Mouse (Mus musculus) limb, embryonic 11.5 days (tissue): ENCODE measurements around the gene Rpl3. TPM values are rescaled to one million over a fixed set of nuclear protein-coding genes. Genes with fewer than 3 reads are reported as not detected.

Experiments
- ATAC-seq: fragments of 200-750 bp; cut with Nextera tagmentation; 2 replicates; pipeline ENCODE4 v1.8.0; 2017; ENCODE audit warnings: low read depth; ENCODE audit not compliant: insufficient number of reproducible peaks, low FRiP score, low TSS enrichment
- DNase-seq: peaks from one replicate; pipeline ENCODE4 v3.0.0-alpha.2; 2015; ENCODE audit warnings: low spot score
- H3K27ac ChIP-seq: fragments of 300-500 bp; sonication (generic); replicated peaks from 2 replicates; pipeline ENCODE4 v1.5.1; 2014; ENCODE audit warnings: low read depth, mild to moderate bottlenecking, low read length
- H3K27me3 ChIP-seq: fragments of 300-500 bp; sonication (generic); 2 replicates; pipeline ENCODE4 v1.6.1; 2014; ENCODE audit warnings: mild to moderate bottlenecking, low read length, mixed read lengths; ENCODE audit not compliant: control insufficient read depth, insufficient read depth
- H3K36me3 ChIP-seq: fragments of 300-500 bp; sonication (generic); 2 replicates; pipeline ENCODE4 v1.6.1; 2014; ENCODE audit warnings: mild to moderate bottlenecking, low read length, moderate library complexity, mixed read lengths; ENCODE audit not compliant: control insufficient read depth, insufficient read depth
- H3K4me1 ChIP-seq: fragments of 300-500 bp; sonication (generic); 2 replicates; pipeline ENCODE4 v1.6.1; 2014; ENCODE audit warnings: low read length, mixed read lengths; ENCODE audit not compliant: control insufficient read depth, insufficient read depth
- H3K4me2 ChIP-seq: fragments of 300-500 bp; sonication (generic); 2 replicates; pipeline ENCODE4 v1.6.1; 2014; ENCODE audit warnings: low read depth, mild to moderate bottlenecking, moderate library complexity; ENCODE audit not compliant: severe bottlenecking
- H3K4me3 ChIP-seq: fragments of 300-500 bp; sonication (generic); 2 replicates; pipeline ENCODE4 v1.5.1; 2014; ENCODE audit warnings: low read depth, low read length
- H3K9ac ChIP-seq: fragments of 300-500 bp; sonication (generic); 2 replicates; pipeline ENCODE4 v1.6.1; 2014; ENCODE audit warnings: mild to moderate bottlenecking, low read length
- H3K9me3 ChIP-seq: fragments of 300-500 bp; sonication (generic); 2 replicates; pipeline ENCODE4 v1.6.1; 2016; ENCODE audit warnings: low read length; ENCODE audit not compliant: control insufficient read depth
- WGBS: fragments of 180-500 bp; shearing (Covaris S2); extraction: QIAGEN DNeasy Blood & Tissue Kit; methylation state at CpG from one replicate; pipeline ENCODE4 v1.1.7; 2014; 5-methylcytosine and 5-hydroxymethylcytosine counted together
- polyA plus RNA-seq: library from polyadenylated mRNA; unstranded; fragments of >200 nt; fragmentation: Nextera tagmentation; extraction: Ambion mirVana; gene quantifications from 2 replicates; pipeline ENCODE4 v1.2.1, GENCODE M21; 2014

The Rpl3 gene
- polyA plus RNA-seq, 1 experiment from 2014 or later, result 1,338 TPM

GRCm38 (mm10) chr15:80081801-80082546 lies 9.7 kb downstream of the Rpl3 start:
- Histone ChIP-seq H3K9me3 (no peaks in the 10 kb centered on the region), H3K4me2 (peak overlapping the region; percentile 81), H3K36me3 (peaks cover 30% of the 10 kb centered on the region), H3K9ac (peak overlapping the region; percentile 97), H3K4me1 (peaks cover 16% of the 10 kb centered on the region), H3K27ac (peak overlapping the region; percentile 88), H3K4me3 (peak overlapping the region; percentile 87), H3K27me3 (no peaks in the 10 kb centered on the region)
- WGBS, result 6% methylated on average over 11 of the region's 11 CpGs
- no peak for DNase-seq
- no peak for ATAC-seq

- peaks cover 16% of the 10 kb centered on the region for H3K4me1 ChIP-seq
- H3K9me3 ChIP-seq, result no peaks in the 10 kb centered on the region
- H3K36me3 ChIP-seq, result peaks cover 30% of the 10 kb centered on the region
- ATAC-seq (no peak), DNase-seq (peak; percentile 53)
- H3K9ac ChIP-seq, result peak overlapping the region; percentile 97
- WGBS, result 55% methylated on average over 9 of the region's 9 CpGs
- H3K27ac ChIP-seq, result no peak overlapping the region; the same call in 1 of the 2 replicates
- peak overlapping the region; percentile 87 for H3K4me3 ChIP-seq
- H3K27me3 ChIP-seq, result no peaks in the 10 kb centered on the region
- H3K4me2 ChIP-seq, result peak overlapping the region; percentile 81
Measured at GRCm38 (mm10) chr15:80080711-80081615, 10.7 kb downstream of the Rpl3 start.

DNA sequence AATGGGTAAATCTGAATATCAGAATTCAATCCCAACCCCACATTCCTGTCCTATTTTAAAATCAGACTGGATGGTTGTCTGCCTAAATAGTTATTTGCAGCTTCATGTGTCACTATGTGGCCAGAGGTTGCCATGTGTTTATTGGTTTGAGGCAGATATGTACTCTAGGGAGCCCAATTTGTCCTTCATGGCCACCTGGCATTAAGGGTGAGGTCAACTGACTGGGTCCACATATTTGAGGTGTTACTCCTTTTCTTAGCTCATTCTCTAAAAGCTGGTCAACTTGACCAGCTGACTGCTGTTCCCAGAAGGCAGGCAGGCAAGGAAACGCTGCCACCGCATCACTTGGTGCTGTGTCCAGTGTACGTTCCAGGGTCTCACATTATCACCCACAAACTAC lies 11.7 kb downstream of the Rpl3 start:
- H3K27ac ChIP-seq, result no peak overlapping the region
- H3K36me3 ChIP-seq, result peaks cover 30% of the 10 kb centered on the region
- peak overlapping the region; percentile 14; the same call in 1 of the 2 replicates for H3K4me3 ChIP-seq
- H3K9me3 ChIP-seq, result no peaks in the 10 kb centered on the region
- H3K4me2 ChIP-seq, result peak overlapping the region; percentile 10; the same call in 1 of the 2 replicates
- H3K4me1 ChIP-seq, result peaks cover 16% of the 10 kb centered on the region
- ATAC-seq, result no peak
- WGBS, result 87% methylated on average over 3 of the region's 3 CpGs
- no peaks in the 10 kb centered on the region for H3K27me3 ChIP-seq
- H3K9ac ChIP-seq, result no peak overlapping the region
- no peak for DNase-seq

DNA sequence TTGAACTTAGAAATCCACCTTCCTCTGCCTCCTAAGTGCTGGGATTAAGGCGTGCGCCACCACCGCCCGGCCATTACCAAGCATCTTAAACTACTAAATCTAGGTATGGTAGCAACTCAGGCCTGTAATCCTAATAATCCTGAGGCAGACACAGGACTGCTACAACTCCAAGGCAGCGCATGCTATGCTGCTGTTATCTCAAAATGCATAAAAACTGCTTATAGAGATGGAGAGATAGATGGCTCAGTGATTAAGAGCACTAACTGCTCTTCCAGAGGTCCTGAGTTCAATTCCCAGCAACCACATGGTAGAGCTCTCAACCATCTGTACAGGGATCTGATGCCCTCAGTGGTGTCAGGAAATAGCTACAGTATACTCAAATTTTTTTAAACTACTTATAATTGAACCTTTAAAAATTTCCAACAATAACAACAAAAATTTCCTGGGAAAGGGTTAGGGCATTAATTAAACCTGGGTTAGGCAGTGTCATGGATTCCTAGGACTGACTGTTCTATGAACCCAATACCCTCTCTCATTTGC lies 12.5 kb downstream of the Rpl3 start:
- ATAC-seq (no peak), DNase-seq (no peak)
- Histone ChIP-seq H3K27me3 (no peaks in the 10 kb centered on the region), H3K36me3 (peaks cover 30% of the 10 kb centered on the region), H3K4me3 (no peak overlapping the region), H3K9ac (no peak overlapping the region), H3K4me2 (no peak overlapping the region), H3K9me3 (no peaks in the 10 kb centered on the region), H3K27ac (no peak overlapping the region), H3K4me1 (peaks cover 16% of the 10 kb centered on the region)
- 90% methylated on average over 5 of the region's 5 CpGs for WGBS

- H3K9ac ChIP-seq, result no peak overlapping the region
- H3K4me3 ChIP-seq, result no peak overlapping the region
- peaks cover 16% of the 10 kb centered on the region for H3K4me1 ChIP-seq
- DNase-seq (no peak), ATAC-seq (no peak)
- no peak overlapping the region for H3K27ac ChIP-seq
- no peaks in the 10 kb centered on the region for H3K9me3 ChIP-seq
- no peaks in the 10 kb centered on the region for H3K27me3 ChIP-seq
- 79% methylated on average over 11 of the region's 11 CpGs for WGBS
- peaks cover 30% of the 10 kb centered on the region for H3K36me3 ChIP-seq
- no peak overlapping the region for H3K4me2 ChIP-seq
Measured at GRCm38 (mm10) chr15:80078058-80078814, 13.4 kb downstream of the Rpl3 start.

GRCm38 (mm10) chr15:80076338-80077136 lies 15.1 kb downstream of the Rpl3 start:
- peak; percentile 59 for ATAC-seq
- H3K9me3 ChIP-seq, result no peaks in the 10 kb centered on the region
- peak overlapping the region; percentile 8; the same call in 1 of the 2 replicates for H3K9ac ChIP-seq
- 3% methylated on average over 2 of the region's 2 CpGs for WGBS
- H3K36me3 ChIP-seq, result peaks cover 25% of the 10 kb centered on the region
- no peaks in the 10 kb centered on the region for H3K27me3 ChIP-seq
- H3K4me1 ChIP-seq, result peaks cover 10% of the 10 kb centered on the region
- DNase-seq, result peak; percentile 89
- no peak overlapping the region for H3K4me3 ChIP-seq
- H3K4me2 ChIP-seq, result no peak overlapping the region
- H3K27ac ChIP-seq, result peak overlapping the region; percentile 58; the same call in 1 of the 2 replicates

GRCm38 (mm10) chr15:80075733-80076337 lies 15.8 kb downstream of the Rpl3 start:
- Histone ChIP-seq H3K9me3 (no peaks in the 10 kb centered on the region), H3K36me3 (peaks cover 19% of the 10 kb centered on the region), H3K4me2 (no peak overlapping the region), H3K4me1 (peaks cover 3% of the 10 kb centered on the region), H3K27me3 (no peaks in the 10 kb centered on the region), H3K27ac (peak overlapping the region; percentile 58; the same call in 1 of the 2 replicates), H3K9ac (no peak overlapping the region), H3K4me3 (no peak overlapping the region)
- ATAC-seq, result peak; percentile 10; the same call in 1 of the 2 replicates
- DNase-seq, result no peak
- WGBS, result 27% methylated on average over 5 of the region's 5 CpGs
